Mouse (Mus musculus): ENCODE results near the gene Msh3. TPM values are rescaled to one million over a fixed set of nuclear protein-coding genes. Genes with fewer than 3 reads are reported as not detected.

Gene Msh3
- polyA plus RNA-seq, 1 experiment from 2014 or later, result 7.8 TPM

- ATAC-seq (no peak), DNase-seq (no peak)
- WGBS (ENCODE audit: insufficient replicate concordance), result 81% methylated on average over 3 of the region's 3 CpGs
- Histone ChIP-seq H3K9me3 (ENCODE audit: low read length) (no peaks in the 10 kb centered on the region), H3K9ac (replicated peaks) (no peak overlapping the region), H3K27me3 (ENCODE audit: insufficient read depth, low read length) (no peaks in the 10 kb centered on the region), H3K4me1 (ENCODE audit: insufficient read depth) (no peaks in the 10 kb centered on the region), H3K4me3 (ENCODE audit: low read depth, low read length) (no peak overlapping the region), H3K36me3 (replicated peaks; ENCODE audit: insufficient read depth, low read length) (peaks cover 31% of the 10 kb centered on the region), H3K27ac (ENCODE audit: low read depth) (no peak overlapping the region), H3K4me2 (ENCODE audit: low read depth, low read length) (no peak overlapping the region)
- no peak for TF ChIP-seq CTCF (IDR thresholded peaks at IDR 0.05; ENCODE audit: low read depth)
- TF ChIP-seq EP300 (IDR thresholded peaks at IDR 0.05; ENCODE audit: low read depth), result no peak
Observed at GRCm38 (mm10) chr13:92370811-92371210, 16.0 kb upstream of the Msh3 start.

- H3K4me3 ChIP-seq (ENCODE audit: low read depth, low read length), result no peak overlapping the region
- ATAC-seq (no peak), DNase-seq (no peak)
- 80% methylated on average over 4 of the region's 4 CpGs for WGBS (ENCODE audit: insufficient replicate concordance)
- no peak overlapping the region for H3K4me2 ChIP-seq (ENCODE audit: low read depth, low read length)
- H3K27me3 ChIP-seq (ENCODE audit: insufficient read depth, low read length), result no peaks in the 10 kb centered on the region
- no peaks in the 10 kb centered on the region for H3K4me1 ChIP-seq (ENCODE audit: insufficient read depth)
- H3K9ac ChIP-seq (replicated peaks), result no peak overlapping the region
- H3K36me3 ChIP-seq (replicated peaks; ENCODE audit: insufficient read depth, low read length), result peaks cover 36% of the 10 kb centered on the region
- TF ChIP-seq CTCF (IDR thresholded peaks at IDR 0.05; ENCODE audit: low read depth), result no peak
- no peak for TF ChIP-seq EP300 (IDR thresholded peaks at IDR 0.05; ENCODE audit: low read depth)
- H3K27ac ChIP-seq (ENCODE audit: low read depth), result no peak overlapping the region
- H3K9me3 ChIP-seq (ENCODE audit: low read length), result no peaks in the 10 kb centered on the region
Observed at GRCm38 (mm10) chr13:92365312-92365711, 10.5 kb upstream of the Msh3 start.

GRCm38 (mm10) chr13:92361609-92362008 is 6.8 kb upstream of the Msh3 start:
- Histone ChIP-seq H3K9me3 (ENCODE audit: low read length) (no peaks in the 10 kb centered on the region), H3K9ac (replicated peaks) (no peak overlapping the region), H3K4me1 (ENCODE audit: insufficient read depth) (peaks cover 1% of the 10 kb centered on the region; the same call in 1 of the 2 replicates), H3K27me3 (ENCODE audit: insufficient read depth, low read length) (no peaks in the 10 kb centered on the region), H3K4me2 (ENCODE audit: low read depth, low read length) (no peak overlapping the region), H3K27ac (ENCODE audit: low read depth) (no peak overlapping the region), H3K36me3 (replicated peaks; ENCODE audit: insufficient read depth, low read length) (peaks cover 32% of the 10 kb centered on the region), H3K4me3 (ENCODE audit: low read depth, low read length) (no peak overlapping the region)
- TF ChIP-seq CTCF (IDR thresholded peaks at IDR 0.05; ENCODE audit: low read depth), result no peak
- no peak for TF ChIP-seq EP300 (IDR thresholded peaks at IDR 0.05; ENCODE audit: low read depth)
- ATAC-seq (no peak), DNase-seq (no peak)
- 53% methylated on average over 2 of the region's 2 CpGs for WGBS (ENCODE audit: insufficient replicate concordance)

- DNase-seq (no peak), ATAC-seq (no peak)
- peaks cover 27% of the 10 kb centered on the region for H3K36me3 ChIP-seq (replicated peaks; ENCODE audit: insufficient read depth, low read length)
- H3K9me3 ChIP-seq (ENCODE audit: low read length), result no peaks in the 10 kb centered on the region
- no peak overlapping the region for H3K4me3 ChIP-seq (ENCODE audit: low read depth, low read length)
- no peaks in the 10 kb centered on the region for H3K27me3 ChIP-seq (ENCODE audit: insufficient read depth, low read length)
- no peak for TF ChIP-seq EP300 (IDR thresholded peaks at IDR 0.05; ENCODE audit: low read depth)
- peak; percentile 46 for TF ChIP-seq CTCF (IDR thresholded peaks at IDR 0.05; ENCODE audit: low read depth)
- H3K4me1 ChIP-seq (ENCODE audit: insufficient read depth), result peaks cover 28% of the 10 kb centered on the region
- H3K4me2 ChIP-seq (ENCODE audit: low read depth, low read length), result no peak overlapping the region
- WGBS (ENCODE audit: insufficient replicate concordance), result 49% methylated on average over 2 of the region's 2 CpGs
- H3K27ac ChIP-seq (ENCODE audit: low read depth), result no peak overlapping the region
- no peak overlapping the region for H3K9ac ChIP-seq (replicated peaks)
Observed at GRCm38 (mm10) chr13:92357644-92358043, 2.8 kb upstream of the Msh3 start.

GRCm38 (mm10) chr13:92356376-92356775 is 1.6 kb upstream of the Msh3 start:
- no peak for TF ChIP-seq CTCF (IDR thresholded peaks at IDR 0.05; ENCODE audit: low read depth)
- TF ChIP-seq EP300 (IDR thresholded peaks at IDR 0.05; ENCODE audit: low read depth), result no peak
- H3K27ac ChIP-seq (ENCODE audit: low read depth), result no peak overlapping the region
- H3K4me3 ChIP-seq (ENCODE audit: low read depth, low read length), result peak overlapping the region; percentile 67; the same call in 1 of the 2 replicates
- DNase-seq (no peak), ATAC-seq (no peak)
- H3K4me2 ChIP-seq (ENCODE audit: low read depth, low read length), result peak overlapping the region; percentile 100
- H3K4me1 ChIP-seq (ENCODE audit: insufficient read depth), result peaks cover 28% of the 10 kb centered on the region
- H3K27me3 ChIP-seq (ENCODE audit: insufficient read depth, low read length), result no peaks in the 10 kb centered on the region
- no peak overlapping the region for H3K9ac ChIP-seq (replicated peaks)
- H3K9me3 ChIP-seq (ENCODE audit: low read length), result no peaks in the 10 kb centered on the region
- H3K36me3 ChIP-seq (replicated peaks; ENCODE audit: insufficient read depth, low read length), result peaks cover 24% of the 10 kb centered on the region
- WGBS (ENCODE audit: insufficient replicate concordance), result 81% methylated on average over 7 of the region's 7 CpGs

- Histone ChIP-seq H3K27ac (ENCODE audit: low read depth) (peak overlapping the region; percentile 69; the same call in 1 of the 2 replicates), H3K4me2 (ENCODE audit: low read depth, low read length) (peak overlapping the region; percentile 100), H3K9me3 (ENCODE audit: low read length) (no peaks in the 10 kb centered on the region), H3K4me3 (ENCODE audit: low read depth, low read length) (peak overlapping the region; percentile 67), H3K36me3 (replicated peaks; ENCODE audit: insufficient read depth, low read length) (peaks cover 19% of the 10 kb centered on the region), H3K9ac (replicated peaks) (peak overlapping the region; percentile 82), H3K4me1 (ENCODE audit: insufficient read depth) (peaks cover 28% of the 10 kb centered on the region), H3K27me3 (ENCODE audit: insufficient read depth, low read length) (no peaks in the 10 kb centered on the region)
- DNase-seq, result no peak
- WGBS (ENCODE audit: insufficient replicate concordance), result 3% methylated on average over 24 of the region's 24 CpGs
- TF ChIP-seq EP300 (IDR thresholded peaks at IDR 0.05; ENCODE audit: low read depth) (no peak), CTCF (IDR thresholded peaks at IDR 0.05; ENCODE audit: low read depth) (no peak)
- ATAC-seq, result peak; percentile 6
Observed at GRCm38 (mm10) chr13:92355272-92355643, 455 bp upstream of the Msh3 start.

- Histone ChIP-seq H3K4me1 (ENCODE audit: insufficient read depth) (peaks cover 28% of the 10 kb centered on the region), H3K9ac (replicated peaks) (peak overlapping the region; percentile 65), H3K27ac (ENCODE audit: low read depth) (peak overlapping the region; percentile 66), H3K36me3 (replicated peaks; ENCODE audit: insufficient read depth, low read length) (peaks cover 17% of the 10 kb centered on the region), H3K27me3 (ENCODE audit: insufficient read depth, low read length) (no peaks in the 10 kb centered on the region), H3K4me2 (ENCODE audit: low read depth, low read length) (peak overlapping the region; percentile 100), H3K9me3 (ENCODE audit: low read length) (no peaks in the 10 kb centered on the region), H3K4me3 (ENCODE audit: low read depth, low read length) (peak overlapping the region; percentile 67)
- ATAC-seq, result no peak
- TF ChIP-seq CTCF (IDR thresholded peaks at IDR 0.05; ENCODE audit: low read depth) (no peak), EP300 (IDR thresholded peaks at IDR 0.05; ENCODE audit: low read depth) (0 out of 2 replicates have a peak, but pooled peaks have one; percentile 9)
- no peak for DNase-seq
- 16% methylated on average over 4 of the region's 4 CpGs for WGBS (ENCODE audit: insufficient replicate concordance)
Observed at GRCm38 (mm10) chr13:92353956-92354355, 847 bp downstream of the Msh3 start.
